ENCODE assay signal across 7 mouse cellular contexts in genomic region chr11:119514967-119515636, GRCm38 (mm10). TPM values are rescaled to one million over a fixed set of nuclear protein-coding genes. Genes with fewer than 3 reads are reported as not detected.
A peak's percentile ranks its signal among the peaks of the same experiment; 100 is the strongest.
DNase-seq lines count a peak whose midpoint lies in the region; ATAC-seq and TF ChIP-seq lines count a peak whose summit lies in the region.

No protein-coding gene starts in this region.

- peak overlapping the region; percentile 70 for H3K4me3 ChIP-seq in E14TG2a.4 (replicated peaks; ENCODE audit: low read length)
- H3K4me3 ChIP-seq in forebrain, embryonic 10.5 days: peak overlapping the region; percentile 49
- H3K4me3 ChIP-seq in midbrain, embryonic 13.5 days (replicated peaks): peak overlapping the region; percentile 16

- DNase-seq in ZHBTc4 (ENCODE audit: low read depth, low spot score): peak; percentile 68
- DNase-seq in forebrain, embryonic 10.5 days (ENCODE audit: extremely low spot score, low spot score): peak; percentile 79
- DNase-seq in layer of hippocampus, adult 9-11 months: peak; percentile 89
- no peak for DNase-seq in urinary bladder, adult 18-20 months (ENCODE audit: low spot score in 2 of 2)

- H3K4me1 ChIP-seq in E14TG2a.4 (replicated peaks; ENCODE audit: low read depth, low read length): peaks cover 43% of the 10 kb centered on the region
- peaks cover 67% of the 10 kb centered on the region for H3K4me1 ChIP-seq in forebrain, embryonic 10.5 days
- peaks cover 59% of the 10 kb centered on the region for H3K4me1 ChIP-seq in midbrain, embryonic 13.5 days (replicated peaks)

- TF ChIP-seq CTCF in E14TG2a.4 (conservative IDR thresholded peaks at IDR 0.05; ENCODE audit: low read length): no peak

- peak overlapping the region; percentile 54 for H3K9ac ChIP-seq in midbrain, embryonic 13.5 days (replicated peaks)

- no peaks in the 10 kb centered on the region for H3K9me3 ChIP-seq in E14TG2a.4 (ENCODE audit: low read length)
- no peaks in the 10 kb centered on the region for H3K9me3 ChIP-seq in forebrain, embryonic 10.5 days
- no peaks in the 10 kb centered on the region for H3K9me3 ChIP-seq in midbrain, embryonic 13.5 days

- H3K4me2 ChIP-seq in midbrain, embryonic 13.5 days (replicated peaks): peak overlapping the region; percentile 40

- no peaks in the 10 kb centered on the region for H3K36me3 ChIP-seq in E14TG2a.4 (ENCODE audit: insufficient read depth, low read length)
- H3K36me3 ChIP-seq in forebrain, embryonic 10.5 days (replicated peaks): no peaks in the 10 kb centered on the region
- no peaks in the 10 kb centered on the region for H3K36me3 ChIP-seq in midbrain, embryonic 13.5 days

- H3K27me3 ChIP-seq in E14TG2a.4 (ENCODE audit: insufficient read depth, low read length): peaks cover 74% of the 10 kb centered on the region
- H3K27me3 ChIP-seq in forebrain, embryonic 10.5 days (ENCODE audit: poor library complexity, severe bottlenecking): peaks cover 68% of the 10 kb centered on the region
- no peaks in the 10 kb centered on the region for H3K27me3 ChIP-seq in midbrain, embryonic 13.5 days

- ATAC-seq in midbrain, embryonic 13.5 days: peak; percentile 84
- no peak for ATAC-seq in inflammation-experienced regulatory T-cells, adult 6 months

- peak overlapping the region; percentile 78 for H3K27ac ChIP-seq in forebrain, embryonic 10.5 days
- H3K27ac ChIP-seq in midbrain, embryonic 13.5 days: peak overlapping the region; percentile 87

- 5% methylated on average over 21 of the region's 21 CpGs for WGBS in forebrain, embryonic 10.5 days
- WGBS in midbrain, embryonic 13.5 days: under 1% methylated on average over 21 of the region's 21 CpGs

RNA-seq across cellular contexts. Expression of gene Endov, which starts 24.0 kb away (rescaled TPM):
- 24.0 and 24.5 TPM in 2 replicates for polyA plus RNA-seq in forebrain, embryonic 10.5 days (2016; fragmentation: Nextera tagmentation; extraction: Ambion mirVana)
- 22.8 and 22.9 TPM in 2 replicates for polyA plus RNA-seq in midbrain, embryonic 13.5 days (2015; fragmentation: Nextera tagmentation; extraction: Ambion mirVana)
- polyA plus RNA-seq in inflammation-experienced regulatory T-cells, adult 6 months (2017; shearing (Covaris generic)): 10 to 100 TPM in 2 of 3 experiments, 1 to 10 TPM in 1; 9.9 to 12.5 (median 12.1) TPM

RNA-seq across cellular contexts. Expression of gene Nptx1, which starts 32.5 kb away (rescaled TPM):
- 1.4 and 1.7 TPM in 2 replicates for polyA plus RNA-seq in forebrain, embryonic 10.5 days (2016; fragmentation: Nextera tagmentation; extraction: Ambion mirVana)
- polyA plus RNA-seq in midbrain, embryonic 13.5 days (2015; fragmentation: Nextera tagmentation; extraction: Ambion mirVana): 7.3 and 8.6 TPM in 2 replicates
- polyA plus RNA-seq in inflammation-experienced regulatory T-cells, adult 6 months (2017; shearing (Covaris generic)): not detected

Comparison
In these comparisons a context has a peak if more than half of its experiments do, and no peak if none do; other contexts are left out.
1. H3K4me3 ChIP-seq: peak in every context shown above with its lines; median percentile 70 in E14TG2a.4; 49 in forebrain, embryonic 10.5 days; 16 in midbrain, embryonic 13.5 days.
2. DNase-seq: peak in ZHBTc4 (single experiment), forebrain, embryonic 10.5 days (single experiment) and layer of hippocampus, adult 9-11 months (single experiment); none in urinary bladder, adult 18-20 months (0 of 2).